Mouse (Mus musculus): ENCODE measurements at regions not wholly inside any gene's neighbourhood (a gene's known extent, or its start where the extent isn't known, plus 50 kb on each side); places are given as distances from the start of the nearest gene placed in this dataset.
"Not testable (repeated sequence)": the region's sequence is repeated elsewhere in the genome, so short reads cannot be mapped to it uniquely, and the experiment has no call there.

DNA sequence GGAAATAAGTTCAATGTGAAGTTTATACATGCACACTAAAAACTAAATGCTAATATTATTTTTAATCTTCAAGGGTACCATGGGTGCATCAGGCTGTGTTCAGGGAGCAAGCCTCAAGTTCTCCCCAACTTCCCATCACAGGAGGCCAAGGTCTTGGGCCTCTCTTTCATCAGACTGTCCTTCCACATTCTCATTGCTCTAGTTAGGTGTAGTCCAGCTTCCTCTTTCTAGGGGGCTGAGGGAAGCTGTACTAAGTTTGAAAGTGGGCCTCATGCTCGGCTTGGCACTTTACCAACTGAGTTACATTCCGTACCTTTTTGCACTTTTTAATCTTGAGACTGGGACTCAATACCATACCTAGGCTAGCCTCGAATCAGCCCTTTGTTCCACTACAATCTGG, 173.3 kb downstream of the Dhx15 start:
- DNase-seq (ENCODE audit: low read depth in 2 of 2, low spot score in 2 of 2): no peak

DNA sequence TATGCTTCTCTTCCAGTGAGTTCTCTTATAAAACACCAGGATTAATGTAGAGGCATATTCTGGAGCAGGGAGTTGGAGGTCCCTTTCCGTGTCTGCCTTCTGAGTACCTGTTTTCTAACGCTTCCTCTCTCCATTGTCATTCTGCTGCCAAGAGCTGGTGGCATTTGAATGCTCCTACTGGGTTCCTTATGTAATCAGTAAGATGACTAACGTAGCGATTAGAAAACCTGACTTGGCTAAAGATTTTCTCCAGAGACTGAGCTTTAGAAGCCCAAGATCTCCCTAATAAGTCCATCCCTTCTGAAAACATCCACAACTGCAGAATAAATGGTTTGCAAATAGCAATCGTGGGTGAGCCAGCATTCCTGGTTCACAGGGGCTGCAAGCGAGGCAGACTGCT, 174.5 kb downstream of the Dhx15 start:
- DNase-seq (ENCODE audit: low read depth in 2 of 2, low spot score in 2 of 2): no peak

- DNase-seq (ENCODE audit: low read depth in 2 of 2, low spot score in 2 of 2): no peak
Observed at GRCm38 (mm10) chr5:52010426-52010825, 179.9 kb downstream of the Dhx15 start.

DNA sequence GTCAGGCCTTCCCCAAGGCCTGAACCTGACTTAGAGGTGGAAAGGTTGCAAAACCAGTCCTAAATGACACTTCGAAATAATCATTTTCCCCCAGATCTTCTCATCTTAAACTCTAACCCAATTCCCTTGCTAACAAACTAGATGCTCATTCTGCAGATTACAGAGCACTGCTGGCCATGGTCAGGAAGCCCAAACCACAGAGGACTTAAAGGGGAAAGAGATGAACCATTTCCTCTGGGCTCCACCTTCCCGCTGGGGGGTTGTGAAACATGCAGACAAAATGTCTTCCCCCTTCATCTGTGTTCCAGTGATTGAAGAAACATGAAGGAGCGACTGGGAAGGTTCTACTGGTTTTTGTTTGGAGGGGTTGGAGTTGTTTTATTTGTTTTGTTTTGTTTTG, 181.4 kb downstream of the Dhx15 start:
- DNase-seq (ENCODE audit: low read depth in 2 of 2, low spot score in 2 of 2): no peak

GRCm38 (mm10) chr5:52006843-52007242, 183.5 kb downstream of the Dhx15 start:
- DNase-seq (ENCODE audit: low read depth in 2 of 2, low spot score in 2 of 2): no peak

- no peak for DNase-seq (ENCODE audit: low read depth in 2 of 2, low spot score in 2 of 2)
Observed at GRCm38 (mm10) chr5:51990847-51991610, 199.3 kb downstream of the Dhx15 start.

DNA sequence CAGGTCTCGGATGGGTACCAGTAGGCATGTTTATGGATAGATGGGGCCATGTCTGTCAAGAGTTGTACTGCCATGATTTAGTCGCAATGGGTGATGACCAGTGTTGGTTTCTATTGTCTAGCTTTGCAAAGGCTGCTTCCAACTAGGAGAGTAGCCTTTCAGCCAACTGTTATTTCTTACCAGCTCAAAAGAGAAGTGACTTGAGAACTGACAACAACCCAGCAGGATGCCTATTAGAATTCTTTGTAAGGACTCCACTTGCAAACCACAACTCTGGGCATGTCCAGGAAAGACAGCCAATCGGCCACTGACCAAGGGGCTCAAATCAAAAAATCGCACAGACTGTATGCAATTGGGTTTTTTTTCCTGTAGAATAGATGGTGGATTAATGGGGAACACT, 200.9 kb downstream of the Dhx15 start:
- no peak for DNase-seq (ENCODE audit: low read depth in 2 of 2, low spot score in 2 of 2)

DNA sequence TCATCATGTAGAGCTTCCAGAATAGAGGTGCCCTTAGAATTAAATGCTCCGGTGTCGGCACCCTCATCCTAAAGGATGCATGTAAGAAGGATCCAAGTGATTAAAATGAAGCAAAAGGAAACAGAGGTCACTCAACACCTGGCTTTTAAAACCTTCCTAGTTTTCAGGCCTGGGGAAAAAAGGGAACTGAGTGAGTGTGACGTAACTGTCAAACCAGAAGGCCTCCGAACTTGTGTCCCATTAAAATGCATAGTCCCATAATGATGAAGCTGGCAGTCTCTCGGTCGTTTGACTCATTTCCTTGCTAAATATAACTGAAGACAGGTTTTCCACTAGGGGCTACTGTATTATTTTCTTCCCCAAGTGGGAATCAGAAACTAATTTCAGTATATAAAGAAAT, 201.4 kb downstream of the Dhx15 start:
- DNase-seq (ENCODE audit: low read depth in 2 of 2, low spot score in 2 of 2): no peak

GRCm38 (mm10) chr5:51984966-51985365, 205.3 kb downstream of the Dhx15 start:
- DNase-seq (ENCODE audit: low read depth in 2 of 2, low spot score in 2 of 2): no peak

GRCm38 (mm10) chr5:51982780-51983179, 207.5 kb downstream of the Dhx15 start:
- no peak for DNase-seq (ENCODE audit: low read depth in 2 of 2, low spot score in 2 of 2)

GRCm38 (mm10) chr5:51980901-51981300, 209.4 kb downstream of the Dhx15 start:
- DNase-seq (ENCODE audit: low read depth in 2 of 2, low spot score in 2 of 2): no peak

- DNase-seq (ENCODE audit: low read depth in 2 of 2, low spot score in 2 of 2): no peak
Observed at GRCm38 (mm10) chr5:51952499-51952898, 237.8 kb downstream of the Dhx15 start.

GRCm38 (mm10) chr5:51949996-51950395, 240.3 kb downstream of the Dhx15 start:
- no peak for DNase-seq (ENCODE audit: low read depth in 2 of 2, low spot score in 2 of 2)

- no peak for DNase-seq (ENCODE audit: low read depth in 2 of 2, low spot score in 2 of 2)
Observed at GRCm38 (mm10) chr5:51946062-51946461, 244.3 kb downstream of the Dhx15 start.

GRCm38 (mm10) chr5:51941925-51942291, 248.4 kb downstream of the Dhx15 start:
- DNase-seq (ENCODE audit: low read depth in 2 of 2, low spot score in 2 of 2): not testable (repeated sequence)

GRCm38 (mm10) chr5:51941255-51941924, 248.9 kb downstream of the Dhx15 start:
- DNase-seq (ENCODE audit: low read depth in 2 of 2, low spot score in 2 of 2): no peak

- DNase-seq (ENCODE audit: low read depth in 2 of 2, low spot score in 2 of 2): no peak
Observed at GRCm38 (mm10) chr5:51938845-51939244, 251.5 kb downstream of the Dhx15 start.

DNA sequence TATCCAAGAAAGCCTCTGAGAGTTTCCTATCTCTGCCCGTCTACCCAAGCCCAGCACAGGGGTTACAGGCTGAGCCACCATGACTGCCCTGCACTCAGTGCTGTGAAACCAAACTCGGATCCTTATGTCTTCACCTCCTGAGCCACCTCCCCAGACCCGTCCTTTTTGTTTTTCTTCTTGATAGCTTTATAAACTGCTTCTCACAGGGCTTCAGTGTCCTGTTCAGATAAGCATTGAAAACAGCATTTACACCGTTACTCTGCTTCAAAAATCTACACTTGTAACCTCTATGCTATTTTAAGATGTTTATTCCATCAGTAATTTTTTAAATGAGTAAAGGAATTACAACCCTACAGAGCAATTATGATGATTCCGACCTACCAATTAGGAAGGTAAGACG, 253.0 kb downstream of the Dhx15 start:
- no peak for DNase-seq (ENCODE audit: low read depth in 2 of 2, low spot score in 2 of 2)

DNA sequence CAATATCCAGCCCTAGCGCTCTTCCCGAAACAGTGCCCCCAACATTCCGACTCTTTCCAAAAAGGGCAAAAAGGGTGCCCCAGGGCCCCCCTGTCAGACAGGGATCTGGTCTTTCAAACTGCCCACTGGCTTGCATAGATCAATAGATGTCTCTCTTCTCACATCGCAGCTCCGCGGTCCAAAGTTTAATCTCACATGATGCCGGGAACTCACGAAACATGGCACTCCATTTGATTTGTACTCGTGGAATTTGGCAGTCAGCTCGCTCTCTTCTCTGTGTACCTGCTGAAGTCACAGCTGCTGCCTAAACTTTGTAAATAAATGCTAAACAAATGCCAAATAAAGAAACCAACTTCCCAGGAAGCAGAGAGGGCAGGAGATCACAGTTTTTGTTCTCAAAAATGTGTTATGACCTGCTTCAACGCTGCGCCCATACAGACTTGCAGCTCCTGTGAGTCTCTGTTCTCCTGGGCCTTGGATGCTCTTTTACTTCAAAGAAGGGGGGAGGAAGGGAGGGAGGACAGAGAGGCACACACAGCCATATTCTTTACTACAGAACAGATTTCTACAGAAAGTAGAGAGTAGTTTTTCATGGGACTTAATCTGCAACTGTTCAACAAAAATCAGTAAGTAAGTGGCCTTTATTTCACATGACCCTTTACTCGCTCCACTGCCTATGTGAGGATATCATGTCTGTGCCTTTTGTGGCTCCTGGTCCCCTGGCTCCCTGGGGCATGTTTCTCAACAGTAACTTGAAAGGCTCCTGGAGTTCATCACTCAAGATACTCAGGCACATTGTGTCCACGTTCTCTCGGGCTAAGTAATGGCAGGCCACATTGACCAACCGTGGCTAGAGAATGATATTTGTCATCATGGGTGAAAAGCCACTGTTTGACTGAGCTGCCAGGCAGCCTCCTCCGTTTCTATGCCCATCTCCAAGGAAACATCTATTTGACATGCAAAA, 254.6 kb downstream of the Dhx15 start:
- DNase-seq (ENCODE audit: low read depth in 2 of 2, low spot score in 2 of 2): no peak

- no peak for DNase-seq (ENCODE audit: low read depth in 2 of 2, low spot score in 2 of 2)
Observed at GRCm38 (mm10) chr5:51934910-51935309, 255.4 kb downstream of the Dhx15 start.

- no peak for DNase-seq (ENCODE audit: low read depth in 2 of 2, low spot score in 2 of 2)
Observed at GRCm38 (mm10) chr5:51933331-51933730, 257.0 kb downstream of the Dhx15 start.

DNA sequence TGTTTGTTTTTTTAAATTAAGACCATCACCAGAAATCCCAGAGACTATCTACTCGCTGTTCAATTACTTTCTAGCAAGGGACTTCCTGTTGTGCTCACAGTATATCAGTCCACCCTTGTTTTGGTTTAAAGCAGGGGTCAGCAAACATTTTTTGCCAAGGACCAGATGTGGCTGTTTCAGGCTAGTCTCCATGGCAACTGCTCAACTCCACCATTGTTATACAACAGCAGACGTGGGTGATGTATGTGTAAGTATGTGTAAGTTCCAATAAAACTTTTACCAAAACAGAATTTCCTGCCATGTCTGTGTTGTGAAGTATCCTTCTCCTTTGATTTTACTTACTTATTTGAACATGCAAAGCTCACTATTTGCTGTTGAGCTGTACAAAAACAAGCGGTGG, 259.9 kb downstream of the Dhx15 start:
- no peak for DNase-seq (ENCODE audit: low read depth in 2 of 2, low spot score in 2 of 2)
